Mouse (Mus musculus) brain, embryonic 18.5 days (tissue): ENCODE results near the gene Avil.
"Not testable (repeated sequence)": the region's sequence is repeated elsewhere in the genome, so short reads cannot be mapped to it uniquely, and the experiment has no call there.

Source experiments
- DNase-seq: peaks from one replicate; pipeline ENCODE4 v3.0.0-alpha.2; 2012; ENCODE audit warnings: low read depth, low spot score

Avil gene

GRCm38 (mm10) chr10:127059174-127059967 lies 58.9 kb downstream of the Avil start:
- no peak for DNase-seq

GRCm38 (mm10) chr10:127059968-127060916 lies 59.7 kb downstream of the Avil start, which contains the start of gene March9:
TSS of gene March9 (minus strand) at chr10:127060184.
- peak; percentile 86 for DNase-seq

DNA sequence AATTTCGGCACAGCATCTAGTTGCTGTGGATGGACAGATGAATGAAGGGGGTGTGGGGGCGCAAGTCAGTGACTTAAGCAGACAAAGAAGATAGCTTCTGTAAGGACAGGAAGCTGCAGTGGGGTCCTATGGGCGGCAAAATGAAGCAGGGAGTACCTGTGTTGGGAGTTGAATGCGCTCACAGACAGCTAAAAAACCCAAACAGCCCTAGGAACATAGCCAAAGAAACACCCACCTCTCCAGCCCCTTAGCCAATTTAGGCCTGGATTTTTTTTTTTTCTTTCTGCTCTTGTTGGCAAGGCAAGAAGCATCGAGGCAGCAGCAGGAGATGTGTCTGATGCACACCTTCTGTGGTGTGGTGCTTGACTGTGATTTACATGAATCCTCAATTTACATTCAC lies 60.6 kb downstream of the Avil start:
- DNase-seq = no peak

GRCm38 (mm10) chr10:127061513-127061912 lies 61.0 kb downstream of the Avil start:
- no peak for DNase-seq

DNA sequence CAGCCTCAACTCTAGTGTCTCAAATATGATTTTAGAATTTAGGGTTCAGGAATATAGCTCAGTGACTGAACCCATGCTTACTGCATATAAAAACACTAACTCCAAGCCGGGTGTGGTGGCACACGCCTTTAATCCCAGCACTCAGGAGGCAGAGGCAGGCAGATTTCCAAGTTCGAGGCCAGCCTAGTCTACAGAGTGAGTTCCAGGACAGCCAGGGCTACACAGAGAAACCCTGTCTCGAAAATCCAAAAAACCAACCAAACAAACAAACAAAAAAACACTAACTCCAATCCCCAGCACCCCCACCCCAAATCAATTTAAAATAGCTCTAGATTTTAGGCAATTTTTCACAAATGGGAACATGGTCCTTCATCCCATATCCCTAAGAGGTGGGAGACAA lies 61.6 kb downstream of the Avil start:
- not testable (repeated sequence) for DNase-seq

- DNase-seq = no peak
Measured at GRCm38 (mm10) chr10:127062503-127062902, 62.0 kb downstream of the Avil start.

DNA sequence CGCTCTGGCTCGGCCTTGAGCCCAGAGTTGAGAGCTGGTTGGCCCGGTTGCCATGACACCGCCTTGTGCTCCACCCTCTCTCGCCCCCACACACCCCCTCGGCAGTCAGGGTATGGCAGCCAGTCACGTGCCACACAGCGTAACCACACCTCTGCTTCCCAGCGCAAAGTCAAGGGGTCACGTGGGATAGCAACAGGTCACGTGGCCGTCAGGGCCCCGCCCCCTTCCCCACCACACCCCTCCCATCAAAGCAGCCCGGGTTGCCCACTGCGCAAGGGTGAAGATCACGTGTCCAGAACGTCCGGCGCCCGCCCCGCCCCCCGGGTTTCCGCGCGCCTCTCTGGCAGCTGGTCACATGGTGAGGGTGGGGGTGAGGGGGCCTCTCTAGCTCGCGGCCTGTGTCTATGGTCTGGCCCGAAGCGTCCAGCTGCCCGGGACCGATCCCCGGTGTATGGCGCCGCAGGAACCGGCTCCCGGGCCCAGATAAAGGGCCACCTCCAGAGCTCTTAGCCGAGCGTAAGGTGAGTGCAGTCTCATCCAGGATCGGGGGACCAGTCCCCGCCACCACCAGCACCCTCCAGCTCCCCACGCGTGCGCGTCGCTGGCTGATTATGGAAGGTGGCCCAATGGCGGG lies 62.8 kb downstream of the Avil start, which contains the start of gene Cdk4:
Cdk4 (plus strand) TSS at position 296 of the 634 bp plus-strand sequence.
- peak; percentile 97 for DNase-seq

DNA sequence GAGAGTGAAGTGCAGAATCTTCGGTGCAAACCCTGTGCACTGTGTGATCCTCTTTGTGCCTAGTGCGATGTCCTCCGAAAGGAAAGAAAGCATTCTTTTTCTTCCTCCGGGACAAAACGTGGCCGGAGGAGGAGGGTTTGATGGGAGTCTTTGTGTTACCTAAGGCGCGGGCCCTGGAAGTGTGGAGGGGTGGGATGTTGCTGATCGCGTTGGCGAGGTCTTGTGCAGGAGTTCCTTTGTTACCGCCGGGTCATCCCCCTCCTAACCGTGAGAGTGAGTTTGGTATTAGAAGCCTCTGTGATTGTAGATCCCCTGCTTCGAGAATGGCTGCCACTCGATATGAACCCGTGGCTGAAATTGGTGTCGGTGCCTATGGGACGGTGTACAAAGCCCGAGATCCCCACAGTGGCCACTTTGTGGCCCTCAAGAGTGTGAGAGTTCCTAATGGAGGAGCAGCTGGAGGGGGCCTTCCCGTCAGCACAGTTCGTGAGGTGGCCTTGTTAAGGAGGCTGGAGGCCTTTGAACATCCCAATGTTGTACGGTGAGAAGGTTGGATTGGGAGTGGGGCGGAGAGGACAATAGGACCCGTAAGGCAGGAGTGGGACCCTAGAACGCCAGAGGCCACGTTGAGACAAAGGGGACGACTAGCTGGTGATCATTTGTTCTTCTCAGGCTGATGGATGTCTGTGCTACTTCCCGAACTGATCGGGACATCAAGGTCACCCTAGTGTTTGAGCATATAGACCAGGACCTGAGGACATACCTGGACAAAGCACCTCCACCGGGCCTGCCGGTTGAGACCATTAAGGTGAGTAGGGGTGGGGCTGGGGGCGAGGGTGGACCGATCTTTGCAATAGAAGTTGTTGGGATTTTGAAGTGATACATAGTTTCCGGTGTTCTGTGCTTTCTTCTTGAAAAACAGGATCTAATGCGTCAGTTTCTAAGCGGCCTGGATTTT lies 63.7 kb downstream of the Avil start:
- DNase-seq = no peak

DNA sequence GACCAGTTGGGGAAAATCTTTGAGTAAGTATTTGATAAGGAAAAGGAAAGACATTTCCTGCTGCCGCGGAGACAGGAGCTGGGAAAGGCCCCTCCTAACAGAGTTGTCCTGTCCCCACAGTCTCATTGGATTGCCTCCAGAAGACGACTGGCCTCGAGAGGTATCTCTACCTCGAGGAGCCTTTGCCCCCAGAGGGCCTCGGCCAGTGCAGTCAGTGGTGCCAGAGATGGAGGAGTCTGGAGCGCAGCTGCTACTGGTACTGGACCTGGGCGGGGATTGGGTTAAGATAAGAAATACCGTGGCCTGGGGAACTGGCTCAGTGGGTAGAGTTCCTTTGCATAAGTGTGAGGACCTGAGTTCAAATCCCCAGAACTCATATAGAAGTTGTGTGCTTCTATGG lies 65.5 kb downstream of the Avil start:
- DNase-seq = no peak

DNA sequence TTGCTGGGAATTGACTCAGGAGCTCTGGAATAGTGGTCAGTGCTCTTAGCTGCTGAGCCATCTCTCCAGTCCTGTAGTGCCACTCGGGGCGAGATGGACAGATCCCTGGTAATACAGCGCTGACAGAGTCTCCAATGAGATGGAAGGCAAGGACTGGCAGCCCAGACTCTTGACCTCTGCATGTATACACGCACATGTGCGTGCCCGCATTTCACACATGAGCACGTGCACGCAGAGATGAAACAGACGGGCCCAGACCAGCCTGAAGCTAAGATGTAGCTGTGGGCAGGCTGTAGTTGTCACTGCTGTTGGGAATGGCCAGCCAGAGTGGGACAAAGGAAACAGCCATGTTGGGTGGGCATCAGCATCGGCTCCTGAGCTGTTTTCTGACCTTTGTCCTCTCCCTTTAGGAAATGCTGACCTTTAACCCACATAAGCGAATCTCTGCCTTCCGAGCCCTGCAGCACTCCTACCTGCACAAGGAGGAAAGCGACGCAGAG lies 66.1 kb downstream of the Avil start:
- DNase-seq = no peak

DNA sequence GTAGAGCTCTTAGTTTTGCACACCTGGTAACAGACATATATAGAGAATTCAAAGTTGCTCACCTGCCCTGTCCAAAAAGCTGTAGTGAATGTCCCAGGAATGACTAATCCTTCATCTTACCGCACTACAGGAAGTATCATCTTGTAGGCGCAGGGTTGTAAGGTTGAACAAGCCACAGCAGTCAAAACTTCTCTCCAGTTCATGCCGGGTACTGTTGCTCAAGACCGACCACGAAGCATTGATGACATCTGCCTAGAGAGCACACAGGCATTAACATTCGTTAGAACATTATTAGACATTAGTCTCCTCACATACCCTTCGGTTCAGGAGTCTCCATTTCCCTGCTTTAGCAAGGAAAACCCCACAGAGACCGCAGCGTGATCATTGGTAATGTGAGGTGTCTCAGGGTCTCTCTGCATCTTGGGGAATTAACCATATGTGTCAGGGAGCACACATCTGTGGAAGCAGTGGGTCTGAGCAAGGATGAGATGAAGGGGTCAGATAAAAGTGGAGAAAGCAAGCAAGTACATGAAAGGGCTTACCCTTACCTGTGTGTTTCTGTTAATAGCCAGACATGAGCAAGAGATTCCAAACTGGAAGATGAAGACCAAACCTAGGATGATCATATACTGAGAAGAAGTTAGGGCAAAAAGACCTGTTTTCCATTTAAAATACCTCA lies 68.0 kb downstream of the Avil start:
- DNase-seq = no peak

DNA sequence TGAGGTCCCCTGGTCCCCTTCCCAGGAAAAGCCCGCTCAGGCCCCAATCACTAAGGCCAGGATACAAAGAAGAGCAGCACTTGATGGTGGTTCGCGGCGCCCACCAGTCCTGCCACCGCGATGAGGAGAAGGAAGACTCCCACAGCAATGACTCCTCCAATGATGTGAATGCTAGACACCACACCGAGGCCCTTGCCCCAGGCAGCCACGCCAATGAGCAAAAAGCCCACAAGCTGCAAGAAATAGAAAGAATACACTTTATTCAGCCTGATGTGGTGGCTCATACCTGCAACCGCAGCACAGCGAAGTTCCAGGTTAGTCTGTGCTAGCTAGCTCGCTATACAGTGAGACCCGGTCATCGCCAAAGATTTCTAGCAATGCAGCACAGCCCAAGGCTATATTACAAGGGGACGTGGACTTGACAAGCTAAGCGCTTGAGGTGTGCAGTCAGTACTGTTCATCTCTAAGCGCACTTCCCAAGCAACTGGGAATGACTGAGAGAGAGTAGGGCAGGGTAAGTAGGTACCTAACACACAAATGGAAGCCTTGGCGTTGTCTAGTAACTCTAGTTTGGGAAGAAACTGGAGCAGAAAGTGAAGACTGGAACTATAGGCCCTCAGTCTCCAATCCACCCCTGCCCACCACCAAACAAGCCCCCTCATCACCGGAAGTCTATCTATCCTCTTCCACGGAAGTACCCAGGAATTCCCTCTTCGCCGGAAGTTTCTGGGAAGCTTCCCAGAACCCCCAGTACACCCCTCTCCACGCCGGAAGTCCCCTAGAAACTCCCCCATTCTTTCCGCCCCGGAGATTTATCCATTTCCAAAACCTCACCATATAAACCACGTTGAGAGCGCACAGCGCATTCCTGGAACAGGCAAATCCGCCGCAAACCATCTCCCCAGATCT lies 69.0 kb downstream of the Avil start:
- DNase-seq = peak; percentile 84
